Mouse (Mus musculus) bone marrow macrophage, adult 2 months (primary cell): ENCODE data around the gene Wbp1l. TPM values are rescaled to one million over a fixed set of nuclear protein-coding genes. Genes with fewer than 3 reads are reported as not detected.
"Not testable (repeated sequence)": the region's sequence is repeated elsewhere in the genome, so short reads cannot be mapped to it uniquely, and the experiment has no call there.

Experiments
- H3K27ac ChIP-seq: 2 replicates; pipeline ENCODE4 v1.5.1; 2012; ENCODE audit warnings: low read depth, low read length; ENCODE audit not compliant: insufficient read depth
- H3K4me1 ChIP-seq: 2 replicates; pipeline ENCODE4 v1.6.1; 2012; ENCODE audit warnings: low read length; ENCODE audit not compliant: control insufficient read depth, insufficient read depth
- H3K4me3 ChIP-seq: 2 replicates; pipeline ENCODE4 v1.5.1; 2012; ENCODE audit warnings: mild to moderate bottlenecking, low read length, moderate library complexity; ENCODE audit not compliant: insufficient read depth
- CTCF ChIP-seq: IDR thresholded peaks from 2 replicates; pipeline ENCODE4 v1.5.1; 2012; ENCODE audit warnings: low read depth, mild to moderate bottlenecking, low read length, moderate library complexity
- POLR2A ChIP-seq: IDR thresholded peaks from 2 replicates; pipeline ENCODE4 v1.6.1; 2012; ENCODE audit warnings: mild to moderate bottlenecking, low read depth, low read length, borderline replicate concordance
- polyA plus RNA-seq: library from polyadenylated mRNA; stranded (reverse); fragments of >200 nt; gene quantifications from 2 replicates; pipeline ENCODE4 v1.2.4, GENCODE M21; 2012; ENCODE audit not compliant: missing spikeins, insufficient read depth, insufficient read length

Wbp1l gene
- polyA plus RNA-seq, result 56.1 and 56.5 TPM in 2 replicates

GRCm38 (mm10) chr19:46598720-46599252 lies at the start of gene Wbp1l:
TSS of gene Wbp1l (plus strand) at chr19:46599084.
- H3K27ac ChIP-seq, result peak within 1 kb of the TSS; percentile 45
- peaks cover 22% of the 10 kb centered on the region for H3K4me1 ChIP-seq

DNA sequence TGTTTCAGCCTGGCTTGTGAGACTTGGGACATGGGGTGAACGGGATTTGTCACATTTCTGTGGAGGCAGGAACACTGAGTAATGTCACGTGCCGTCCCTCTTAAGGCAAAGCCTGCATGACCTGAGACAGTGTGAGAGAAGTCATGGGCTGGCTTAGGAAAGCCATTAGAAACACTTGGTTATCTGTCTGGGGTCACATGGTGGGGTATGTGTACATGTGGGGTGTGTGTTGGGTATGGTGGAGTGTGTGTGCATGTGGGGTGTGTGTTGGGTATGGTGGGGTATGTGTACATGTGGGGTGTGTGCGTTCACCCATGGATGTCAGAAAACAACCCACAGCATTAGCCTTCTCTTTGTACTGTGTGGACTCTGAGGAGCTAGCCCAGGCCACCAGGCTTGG lies 48.5 kb upstream of the Wbp1l start:
- H3K4me3 ChIP-seq, result no peak overlapping the region
- no peak overlapping the region for H3K27ac ChIP-seq
- no peak for TF ChIP-seq POLR2A
- TF ChIP-seq CTCF, result no peak
- peaks cover 9% of the 10 kb centered on the region for H3K4me1 ChIP-seq

More at GRCm38 (mm10) chr19:46598720-46599252, at the start of gene Wbp1l:
- TF ChIP-seq CTCF (no peak), POLR2A (no peak)
- peak within 1 kb of the TSS; percentile 84 for H3K4me3 ChIP-seq

DNA sequence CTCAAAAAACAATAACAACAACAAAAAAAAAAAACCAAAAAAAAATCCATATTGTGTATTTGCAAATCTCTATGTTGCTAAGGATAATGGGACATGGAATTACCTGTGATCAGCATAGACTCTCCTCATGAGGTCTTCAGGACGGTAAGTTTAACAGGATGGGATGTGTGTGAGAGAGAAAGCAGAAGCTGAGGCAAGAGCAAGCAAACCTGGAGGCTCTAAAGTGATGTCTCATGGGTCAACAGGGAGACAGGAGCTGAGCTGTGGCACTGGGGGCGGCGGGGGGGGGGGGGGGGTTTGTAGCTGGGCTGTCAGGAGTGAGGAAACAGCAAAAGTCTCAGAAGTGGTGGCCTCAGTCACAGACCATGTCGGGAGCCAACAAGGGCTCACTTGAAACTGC lies 46.4 kb upstream of the Wbp1l start:
- peaks cover 9% of the 10 kb centered on the region for H3K4me1 ChIP-seq
- H3K4me3 ChIP-seq, result no peak overlapping the region

DNA sequence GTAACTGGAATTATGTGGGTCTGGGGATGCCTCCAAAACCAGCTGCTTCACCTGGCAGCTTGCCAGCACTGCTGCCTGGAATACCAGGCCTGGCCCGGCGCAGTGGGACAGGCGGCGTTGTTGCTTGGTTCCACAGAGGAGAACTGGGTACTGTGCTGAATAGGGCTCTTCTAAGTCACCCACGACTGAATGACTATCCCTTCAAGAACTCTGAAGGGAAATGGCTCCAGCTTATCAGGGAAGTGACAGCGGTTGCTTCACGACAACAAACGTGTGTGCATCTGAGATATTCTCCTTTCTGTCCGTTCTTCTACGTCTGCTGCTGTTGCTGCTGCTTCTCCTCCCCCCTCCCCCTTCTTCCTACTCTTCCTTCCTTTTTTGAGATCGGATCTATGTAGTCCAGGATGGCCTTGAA lies 45.3 kb upstream of the Wbp1l start:
- H3K4me3 ChIP-seq, result no peak overlapping the region
- peaks cover 9% of the 10 kb centered on the region for H3K4me1 ChIP-seq
- H3K27ac ChIP-seq, result no peak overlapping the region
- TF ChIP-seq CTCF (no peak), POLR2A (no peak)

More for the DNA sequence above, 46.4 kb upstream of the Wbp1l start:
- H3K27ac ChIP-seq, result no peak overlapping the region
- TF ChIP-seq CTCF (no peak), POLR2A (no peak)

- Histone ChIP-seq H3K4me1 (peaks cover 11% of the 10 kb centered on the region), H3K27ac (no peak overlapping the region), H3K4me3 (no peak overlapping the region)
- TF ChIP-seq CTCF (no peak), POLR2A (no peak)
Observed at GRCm38 (mm10) chr19:46558009-46558408, 40.9 kb upstream of the Wbp1l start.

DNA sequence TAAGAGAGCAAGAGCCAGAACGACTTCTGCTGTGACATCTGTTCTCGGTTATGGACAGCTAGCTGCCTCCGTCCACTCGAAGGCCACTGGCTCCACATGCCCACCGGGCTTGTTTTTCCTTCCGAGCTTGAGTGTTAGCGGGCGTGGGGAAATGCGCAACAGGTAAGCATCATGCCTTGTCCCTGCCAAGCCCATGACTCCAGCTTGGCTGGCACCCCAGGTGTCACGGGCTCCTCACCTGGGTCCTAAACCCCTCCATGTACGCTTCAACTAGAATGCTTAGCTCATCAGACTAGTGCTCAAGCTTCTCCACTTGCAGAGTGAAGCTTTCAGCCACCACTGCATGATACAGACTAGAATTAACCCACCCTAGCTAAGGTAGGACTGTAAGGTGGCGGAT lies 40.3 kb upstream of the Wbp1l start:
- Histone ChIP-seq H3K4me1 (peaks cover 6% of the 10 kb centered on the region), H3K4me3 (no peak overlapping the region), H3K27ac (no peak overlapping the region)
- TF ChIP-seq POLR2A, result no peak
- no peak for TF ChIP-seq CTCF

DNA sequence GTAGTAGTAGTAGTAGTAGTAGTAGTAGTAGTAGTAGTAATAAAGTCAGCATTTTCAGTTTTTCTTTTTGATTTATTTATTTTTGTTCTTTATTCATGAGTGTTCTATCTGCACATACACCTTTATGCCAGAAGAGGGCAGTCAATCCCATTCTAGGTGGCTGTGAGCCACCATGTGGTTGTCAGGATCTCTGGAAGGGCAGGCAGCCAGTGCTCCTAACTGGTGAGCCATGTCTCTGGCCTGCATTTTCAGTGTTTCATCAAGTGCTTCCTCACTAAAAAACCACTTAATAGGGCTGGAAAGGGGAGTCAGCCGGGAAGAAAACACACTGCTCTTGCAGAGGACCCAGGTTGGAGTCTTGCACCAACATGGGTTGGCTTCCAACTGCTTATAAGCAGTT lies 36.8 kb upstream of the Wbp1l start:
- 0 out of 2 replicates have a peak, but pooled peaks cover 5% of the 10 kb centered on the region for H3K4me1 ChIP-seq
- no peak overlapping the region for H3K27ac ChIP-seq
- TF ChIP-seq CTCF (peak; percentile 43; the same call in 1 of the 2 replicates), POLR2A (no peak)

GRCm38 (mm10) chr19:46562581-46563515 lies 36.0 kb upstream of the Wbp1l start:
- no peak overlapping the region for H3K27ac ChIP-seq
- H3K4me3 ChIP-seq, result no peak overlapping the region
- H3K4me1 ChIP-seq, result 0 out of 2 replicates have a peak, but pooled peaks cover 5% of the 10 kb centered on the region
- TF ChIP-seq CTCF (no peak), POLR2A (no peak)

More for the DNA sequence above, 36.8 kb upstream of the Wbp1l start:
- H3K4me3 ChIP-seq, result no peak overlapping the region

GRCm38 (mm10) chr19:46563603-46564002 lies 35.3 kb upstream of the Wbp1l start:
- no peak overlapping the region for H3K4me3 ChIP-seq
- no peak overlapping the region for H3K27ac ChIP-seq
- 0 out of 2 replicates have a peak, but pooled peaks cover 5% of the 10 kb centered on the region for H3K4me1 ChIP-seq
- TF ChIP-seq POLR2A (no peak), CTCF (no peak)

DNA sequence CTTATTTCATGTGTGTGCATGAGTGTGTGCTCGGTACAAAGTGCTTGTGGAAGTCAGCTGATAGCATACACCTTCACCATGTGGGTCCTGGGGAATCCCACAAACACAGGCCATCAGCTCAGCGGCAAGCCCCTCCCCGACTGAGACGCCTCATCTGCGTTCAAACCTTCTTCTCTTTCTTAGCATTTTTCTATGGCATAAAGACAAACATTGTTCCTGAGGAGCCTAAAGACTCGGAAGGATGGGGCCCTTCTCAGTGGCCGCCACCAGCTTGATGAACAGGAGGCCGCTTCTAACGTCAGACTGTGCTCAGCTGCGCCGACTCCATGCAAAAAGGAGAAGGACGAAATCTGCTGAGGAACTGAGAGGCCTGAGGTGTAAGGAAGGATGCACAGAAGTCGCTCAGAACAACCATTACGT lies 34.8 kb upstream of the Wbp1l start:
- Histone ChIP-seq H3K4me1 (0 out of 2 replicates have a peak, but pooled peaks cover 5% of the 10 kb centered on the region), H3K4me3 (no peak overlapping the region), H3K27ac (no peak overlapping the region)
- no peak for TF ChIP-seq CTCF
- TF ChIP-seq POLR2A, result no peak

GRCm38 (mm10) chr19:46571211-46571877 lies 27.5 kb upstream of the Wbp1l start:
- H3K4me1 ChIP-seq, H3K27ac ChIP-seq, H3K4me3 ChIP-seq: not testable (repeated sequence)
